Mouse (Mus musculus) lung, embryonic 15.5 days (tissue): ENCODE results near the gene Tmed4. TPM values are rescaled to one million over a fixed set of nuclear protein-coding genes. Genes with fewer than 3 reads are reported as not detected.

Experiments used
- ATAC-seq: fragments of 200-750 bp; cut with Nextera tagmentation; 2 replicates; pipeline ENCODE4 v1.8.0; 2017; ENCODE audit warnings: moderate number of reproducible peaks, borderline replicate concordance; ENCODE audit not compliant: low FRiP score, low TSS enrichment; ENCODE audit errors: extremely low read depth
- H3K27ac ChIP-seq: fragments of 300-500 bp; sonication (generic); 2 replicates; pipeline ENCODE4 v1.5.1; 2015; ENCODE audit warnings: moderate library complexity, mild to moderate bottlenecking, inconsistent platforms
- H3K27me3 ChIP-seq: fragments of 300-500 bp; sonication (generic); 2 replicates; pipeline ENCODE4 v1.6.1; 2015; ENCODE audit warnings: inconsistent platforms
- H3K36me3 ChIP-seq: fragments of 300-500 bp; sonication (generic); 2 replicates; pipeline ENCODE4 v1.6.1; 2015; ENCODE audit warnings: inconsistent platforms
- H3K4me1 ChIP-seq: fragments of 300-500 bp; sonication (generic); 2 replicates; pipeline ENCODE4 v1.6.1; 2015; ENCODE audit warnings: inconsistent platforms
- H3K4me2 ChIP-seq: fragments of 300-500 bp; sonication (generic); 2 replicates; pipeline ENCODE4 v1.6.1; 2015; ENCODE audit warnings: inconsistent platforms, mild to moderate bottlenecking, moderate library complexity
- H3K4me3 ChIP-seq: fragments of 300-500 bp; sonication (generic); 2 replicates; pipeline ENCODE4 v1.5.1; 2015; ENCODE audit warnings: mild to moderate bottlenecking, inconsistent platforms
- H3K9ac ChIP-seq: fragments of 300-500 bp; sonication (generic); 2 replicates; pipeline ENCODE4 v1.6.1; 2015; ENCODE audit warnings: inconsistent platforms
- H3K9me3 ChIP-seq: fragments of 300-500 bp; sonication (generic); 2 replicates; pipeline ENCODE4 v1.6.1; 2016; ENCODE audit warnings: inconsistent platforms
- WGBS: fragments of 180-500 bp; shearing (Covaris S2); methylation state at CpG from one replicate; pipeline ENCODE4 v1.1.7; 2015; 5-methylcytosine and 5-hydroxymethylcytosine counted together
- polyA plus RNA-seq: library from polyadenylated mRNA; unstranded; fragments of >200 nt; fragmentation: Nextera tagmentation; extraction: Ambion mirVana; gene quantifications from 2 replicates; pipeline ENCODE4 v1.2.1, GENCODE M21; 2015

The Tmed4 gene
- polyA plus RNA-seq, 1 experiment from 2014 or later = 96.7 TPM

- H3K4me3 ChIP-seq = no peak overlapping the region
- ATAC-seq = no peak
- no peaks in the 10 kb centered on the region for H3K36me3 ChIP-seq
- no peaks in the 10 kb centered on the region for H3K27me3 ChIP-seq
- H3K27ac ChIP-seq = no peak overlapping the region
- no peaks in the 10 kb centered on the region for H3K9me3 ChIP-seq
- H3K4me1 ChIP-seq = no peaks in the 10 kb centered on the region
- no peak overlapping the region for H3K9ac ChIP-seq
- WGBS = 75% methylated on average over 14 of the region's 14 CpGs
- no peak overlapping the region for H3K4me2 ChIP-seq
Measured at GRCm38 (mm10) chr11:6224541-6225229, 50.0 kb downstream of the Tmed4 start.

GRCm38 (mm10) chr11:6222187-6222586 lies 52.5 kb downstream of the Tmed4 start:
- no peak overlapping the region for H3K27ac ChIP-seq
- H3K9me3 ChIP-seq = no peaks in the 10 kb centered on the region
- H3K27me3 ChIP-seq = no peaks in the 10 kb centered on the region
- no peak overlapping the region for H3K9ac ChIP-seq
- WGBS = 94% methylated on average over 10 of the region's 10 CpGs
- no peaks in the 10 kb centered on the region for H3K36me3 ChIP-seq
- H3K4me1 ChIP-seq = no peaks in the 10 kb centered on the region
- no peak overlapping the region for H3K4me2 ChIP-seq
- H3K4me3 ChIP-seq = no peak overlapping the region
- ATAC-seq = no peak

Other genes with a start within 250 kb of the Tmed4 start
- 0.79 and 1.4 TPM in 2 replicates for gene Camk2b, start 208.5 kb downstream of the Tmed4 start, polyA plus RNA-seq
- 0.21 and 0.42 TPM in 2 replicates for gene A730071L15Rik, start 74.8 kb downstream of the Tmed4 start, polyA plus RNA-seq
- 39.4 and 40.3 TPM in 2 replicates for gene Nudcd3, start 74.5 kb downstream of the Tmed4 start, polyA plus RNA-seq
- gene Npc1l1, start 44.7 kb downstream of the Tmed4 start, polyA plus RNA-seq = 0.04 TPM in 1 of 2 replicates, not detected in the other
- 89.7 and 91.0 TPM in 2 replicates for gene Ddx56, start 7.1 kb downstream of the Tmed4 start, polyA plus RNA-seq
- 98.7 and 107 TPM in 2 replicates for gene Ogdh, start 16.8 kb upstream of the Tmed4 start, polyA plus RNA-seq
- 10.7 and 10.9 TPM in 2 replicates for gene Zmiz2, start 114.2 kb upstream of the Tmed4 start, polyA plus RNA-seq
- gene Ppia, start 140.6 kb upstream of the Tmed4 start, polyA plus RNA-seq = 6,112 and 6,204 TPM in 2 replicates
- 540 and 574 TPM in 2 replicates for gene H2afv, start 169.6 kb upstream of the Tmed4 start, polyA plus RNA-seq
- gene Purb, start 201.0 kb upstream of the Tmed4 start, polyA plus RNA-seq = 28.1 and 28.8 TPM in 2 replicates
- gene Myo1g, start 246.1 kb upstream of the Tmed4 start, polyA plus RNA-seq = 2.9 and 4.1 TPM in 2 replicates